Mouse (Mus musculus): ENCODE measurements at regions not wholly inside any gene's neighbourhood (a gene's known extent, or its start where the extent isn't known, plus 50 kb on each side); places are given as distances from the start of the nearest gene placed in this dataset.

GRCm38 (mm10) chr9:61046517-61046916 lies 252.2 kb downstream of the Uaca start:
- peak; percentile 83 for DNase-seq (ENCODE audit: low read depth, low spot score)

- DNase-seq (ENCODE audit: low read depth, low spot score) = no peak
These were observed 252.9 kb downstream of the Uaca start for GRCm38 (mm10) chr9:61047289-61047688.

- no peak for DNase-seq (ENCODE audit: low read depth, low spot score)
These were observed 254.2 kb downstream of the Uaca start for GRCm38 (mm10) chr9:61048576-61048975.

- no peak for DNase-seq (ENCODE audit: low read depth, low spot score)
These were observed 258.3 kb downstream of the Uaca start for GRCm38 (mm10) chr9:61052621-61053020.

- peak; percentile 64 for DNase-seq (ENCODE audit: low read depth, low spot score)
These were observed 260.1 kb downstream of the Uaca start for GRCm38 (mm10) chr9:61054427-61054826.

- DNase-seq (ENCODE audit: low read depth, low spot score) = no peak
These were observed 261.1 kb downstream of the Uaca start for GRCm38 (mm10) chr9:61055392-61055791.

- peak; percentile 47 for DNase-seq (ENCODE audit: low read depth, low spot score)
These were observed 261.8 kb downstream of the Uaca start for GRCm38 (mm10) chr9:61055928-61056730.

- DNase-seq (ENCODE audit: low read depth, low spot score) = peak; percentile 64
These were observed 262.5 kb downstream of the Uaca start for GRCm38 (mm10) chr9:61056731-61057270.

- DNase-seq (ENCODE audit: low read depth, low spot score) = no peak
These were observed 264.9 kb downstream of the Uaca start for GRCm38 (mm10) chr9:61059225-61059624.

- DNase-seq (ENCODE audit: low read depth, low spot score) = no peak
These were observed 266.6 kb downstream of the Uaca start for GRCm38 (mm10) chr9:61060958-61061357.

- DNase-seq (ENCODE audit: low read depth, low spot score) = no peak
These were observed 270.5 kb downstream of the Uaca start for GRCm38 (mm10) chr9:61064714-61065305.

- DNase-seq (ENCODE audit: low read depth, low spot score) = no peak
These were observed 275.4 kb downstream of the Uaca start for GRCm38 (mm10) chr9:61069553-61070314.

- no peak for DNase-seq (ENCODE audit: low read depth, low spot score)
These were observed 276.0 kb downstream of the Uaca start for GRCm38 (mm10) chr9:61070315-61070707.

- no peak for DNase-seq (ENCODE audit: low read depth, low spot score)
These were observed 276.5 kb downstream of the Uaca start for GRCm38 (mm10) chr9:61070861-61071260.

- DNase-seq (ENCODE audit: low read depth, low spot score) = peak; percentile 48
These were observed 279.1 kb downstream of the Uaca start for GRCm38 (mm10) chr9:61073482-61073881.

GRCm38 (mm10) chr9:61075071-61075470 lies 280.7 kb downstream of the Uaca start:
- no peak for DNase-seq (ENCODE audit: low read depth, low spot score)

GRCm38 (mm10) chr9:61077181-61077580 lies 282.8 kb downstream of the Uaca start:
- peak; percentile 44 for DNase-seq (ENCODE audit: low read depth, low spot score)

GRCm38 (mm10) chr9:61077807-61078206 lies 283.5 kb downstream of the Uaca start:
- DNase-seq (ENCODE audit: low read depth, low spot score) = no peak

GRCm38 (mm10) chr9:61081474-61082021 lies 287.2 kb downstream of the Uaca start:
- peak; percentile 93 for DNase-seq (ENCODE audit: low read depth, low spot score)

GRCm38 (mm10) chr9:61084655-61085230 lies 287.4 kb upstream of the Tle3 start:
- DNase-seq (ENCODE audit: low read depth, low spot score) = no peak

GRCm38 (mm10) chr9:61087035-61087434 lies 285.1 kb upstream of the Tle3 start:
- no peak for DNase-seq (ENCODE audit: low read depth, low spot score)
